Mouse (Mus musculus): ENCODE measurements around the gene Mcm3ap. TPM values are rescaled to one million over a fixed set of nuclear protein-coding genes. Genes with fewer than 3 reads are reported as not detected.

Gene Mcm3ap
- polyA plus RNA-seq (2015; fragmentation: Nextera tagmentation; extraction: Ambion mirVana) = 50.9 and 52.1 TPM in 2 replicates

GRCm38 (mm10) chr10:76468203-76469162 is at the start of gene Mcm3ap, which contains the start of gene Ybey:
Mcm3ap (plus strand) TSS chr10:76468927.
Ybey (minus strand) TSS chr10:76469114.
- H3K4me3 ChIP-seq (replicated peaks) = peak within 1 kb of the TSS; percentile 64
- peak; percentile 96 for ATAC-seq (replicated peaks; ENCODE audit: low FRiP score)
- H3K4me2 ChIP-seq = peak within 1 kb of the TSS; percentile 67
- H3K36me3 ChIP-seq = peaks cover 38% of the 10 kb centered on the region
- peak within 1 kb of the TSS; percentile 87 for H3K27ac ChIP-seq
- WGBS = 1% methylated on average over 55 of the region's 55 CpGs
- 0 out of 2 replicates have a peak, but pooled peaks cover 2% of the 10 kb centered on the region for H3K4me1 ChIP-seq
- no peaks in the 10 kb centered on the region for H3K27me3 ChIP-seq
- H3K9ac ChIP-seq = peak within 1 kb of the TSS; percentile 88
- no peaks in the 10 kb centered on the region for H3K9me3 ChIP-seq (replicated peaks)

DNA sequence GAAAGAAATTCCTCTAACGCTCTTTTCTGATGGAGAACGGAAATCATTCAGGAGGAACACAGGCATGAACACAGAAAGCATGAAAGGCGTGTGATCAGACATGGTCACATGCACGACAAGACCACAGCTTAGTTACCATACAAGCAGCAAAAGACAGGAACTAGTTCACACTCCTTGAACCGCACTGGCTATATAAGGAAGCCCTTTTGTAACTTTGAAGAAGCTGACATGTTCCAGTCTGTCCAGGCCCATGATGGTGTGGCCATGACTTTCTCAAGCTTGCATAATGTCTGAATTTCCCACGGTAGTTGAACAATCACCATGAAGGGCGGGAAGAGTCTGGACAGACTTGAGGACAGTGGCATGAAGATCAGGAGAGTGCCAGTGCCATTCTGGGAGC is 43.1 kb upstream of the Mcm3ap start:
- Histone ChIP-seq H3K9ac (no peak overlapping the region), H3K4me1 (no peaks in the 10 kb centered on the region), H3K36me3 (peaks cover 99% of the 10 kb centered on the region), H3K27me3 (no peaks in the 10 kb centered on the region), H3K9me3 (replicated peaks) (no peaks in the 10 kb centered on the region), H3K27ac (no peak overlapping the region), H3K4me3 (replicated peaks) (no peak overlapping the region), H3K4me2 (no peak overlapping the region)
- 98% methylated on average over 7 of the region's 7 CpGs for WGBS
- no peak for ATAC-seq (replicated peaks; ENCODE audit: low FRiP score)

GRCm38 (mm10) chr10:76433925-76434324 is 34.8 kb upstream of the Mcm3ap start:
- H3K4me2 ChIP-seq = no peak overlapping the region
- ATAC-seq (replicated peaks; ENCODE audit: low FRiP score) = no peak
- no peaks in the 10 kb centered on the region for H3K9me3 ChIP-seq (replicated peaks)
- H3K36me3 ChIP-seq = peaks cover 100% of the 10 kb centered on the region
- H3K27ac ChIP-seq = no peak overlapping the region
- no peak overlapping the region for H3K4me3 ChIP-seq (replicated peaks)
- 93% methylated on average over 11 of the region's 11 CpGs for WGBS
- H3K27me3 ChIP-seq = no peaks in the 10 kb centered on the region
- H3K9ac ChIP-seq = no peak overlapping the region
- no peaks in the 10 kb centered on the region for H3K4me1 ChIP-seq

DNA sequence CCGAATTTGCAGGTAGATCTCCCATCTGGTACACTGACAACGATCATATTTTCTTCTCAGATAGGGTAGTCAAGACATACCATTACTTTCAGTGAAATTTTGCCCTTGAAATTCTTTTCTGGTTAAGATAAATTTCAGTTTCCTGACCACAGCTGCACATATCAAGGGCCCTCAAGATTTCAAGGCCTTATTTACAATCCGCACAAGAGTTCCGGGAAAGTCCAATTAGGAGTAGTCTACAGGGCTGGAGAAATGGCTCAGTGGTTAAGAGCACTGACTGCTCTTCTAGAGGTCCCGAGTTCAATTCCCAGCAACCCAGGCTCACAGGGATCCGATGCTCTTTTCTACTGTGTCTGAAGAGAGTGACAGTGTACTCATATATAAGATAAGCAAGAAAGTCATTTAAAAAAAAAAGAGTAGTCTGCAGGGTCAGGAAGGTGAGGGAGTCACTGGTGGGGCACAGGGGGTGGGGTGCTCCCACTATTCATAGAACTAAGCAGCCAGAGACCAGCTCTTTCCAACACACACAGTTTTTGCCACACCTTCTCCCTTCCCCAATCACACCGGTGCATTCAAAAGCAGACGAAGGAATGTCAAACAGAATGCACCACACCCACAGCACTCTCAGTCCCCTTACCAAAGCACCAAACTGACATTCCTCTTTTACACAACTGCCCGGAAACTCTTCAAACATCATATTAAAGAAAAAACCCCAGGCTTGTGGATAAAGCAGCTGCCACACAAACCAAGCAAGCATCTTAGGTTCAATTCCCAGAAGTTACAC is 29.4 kb upstream of the Mcm3ap start:
- Histone ChIP-seq H3K4me3 (replicated peaks) (no peak overlapping the region), H3K4me1 (peaks cover 18% of the 10 kb centered on the region), H3K4me2 (no peak overlapping the region), H3K27ac (no peak overlapping the region), H3K9me3 (replicated peaks) (no peaks in the 10 kb centered on the region), H3K27me3 (no peaks in the 10 kb centered on the region), H3K9ac (no peak overlapping the region), H3K36me3 (peaks cover 61% of the 10 kb centered on the region)
- 94% methylated on average over 9 of the region's 9 CpGs for WGBS
- no peak for ATAC-seq (replicated peaks; ENCODE audit: low FRiP score)

- H3K9ac ChIP-seq = no peak within 1 kb of the TSS
- peaks cover 18% of the 10 kb centered on the region for H3K4me1 ChIP-seq
- H3K36me3 ChIP-seq = peaks cover 51% of the 10 kb centered on the region
- WGBS = 94% methylated on average over 17 of the region's 17 CpGs
- no peaks in the 10 kb centered on the region for H3K27me3 ChIP-seq
- no peak within 1 kb of the TSS for H3K27ac ChIP-seq
- H3K9me3 ChIP-seq (replicated peaks) = no peaks in the 10 kb centered on the region
- no peak for ATAC-seq (replicated peaks; ENCODE audit: low FRiP score)
- peak within 1 kb of the TSS; percentile 85 for H3K4me2 ChIP-seq
- H3K4me3 ChIP-seq (replicated peaks) = no peak within 1 kb of the TSS
Observed at GRCm38 (mm10) chr10:76440281-76440680, 28.4 kb upstream of the Mcm3ap start, which contains the start of gene AC141477.1. AC141477.1 (minus strand) TSS chr10:76440444.

DNA sequence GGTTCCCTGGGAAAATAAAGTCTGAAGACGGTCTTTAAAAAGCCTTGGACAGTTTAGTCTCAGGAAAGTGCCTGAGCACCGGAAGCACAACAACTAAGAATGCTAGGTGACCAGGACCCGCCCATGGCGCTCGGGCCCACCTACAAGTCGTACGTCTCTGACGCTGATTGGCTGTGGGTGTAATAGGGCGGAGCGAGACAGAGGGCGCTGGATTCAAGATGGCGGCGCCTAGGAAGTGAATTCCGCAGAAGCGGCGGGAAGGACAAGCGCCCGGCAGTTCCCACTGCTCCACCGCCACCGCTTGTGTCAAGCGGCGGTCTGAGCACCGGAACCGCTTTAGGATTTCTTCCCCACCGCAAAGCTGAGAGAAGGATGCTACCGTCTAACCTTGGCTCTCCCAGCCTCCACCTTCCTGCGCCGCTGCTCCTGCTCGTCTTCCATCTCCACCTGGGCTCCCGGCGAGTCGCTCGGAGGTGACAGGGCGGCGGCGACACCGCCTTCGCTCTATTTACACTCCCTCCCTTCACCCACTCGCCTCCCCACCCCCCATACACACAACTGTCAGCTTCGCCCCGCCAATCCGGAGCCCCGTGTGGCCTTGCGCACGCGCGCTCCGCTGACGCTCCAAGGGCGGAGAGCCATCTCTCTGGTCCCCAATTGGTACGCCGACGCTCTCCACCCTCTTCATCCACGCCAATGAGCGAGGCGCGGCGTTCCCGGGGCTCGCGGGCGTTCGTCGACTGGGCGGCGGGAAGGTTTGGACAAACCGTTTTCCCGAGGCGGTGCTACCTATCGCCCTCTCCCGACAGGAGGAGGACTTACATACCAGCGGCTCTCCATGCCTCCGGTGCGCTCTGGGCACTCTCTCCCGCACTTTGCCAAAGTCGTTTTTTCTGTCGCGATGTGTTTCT is 26.3 kb upstream of the Mcm3ap start, which contains the start of gene Pcnt:
TSS of gene Pcnt (minus strand) at position 609 of the 911 bp plus-strand sequence.
- peak; percentile 99 for ATAC-seq (replicated peaks; ENCODE audit: low FRiP score)
- H3K4me1 ChIP-seq = peaks cover 18% of the 10 kb centered on the region
- peak within 1 kb of the TSS; percentile 78 for H3K9ac ChIP-seq
- peak within 1 kb of the TSS; percentile 99 for H3K27ac ChIP-seq
- H3K36me3 ChIP-seq = peaks cover 29% of the 10 kb centered on the region
- under 1% methylated on average over 78 of the region's 78 CpGs for WGBS
- H3K4me3 ChIP-seq (replicated peaks) = peak within 1 kb of the TSS; percentile 96
- H3K27me3 ChIP-seq = no peaks in the 10 kb centered on the region
- peak within 1 kb of the TSS; percentile 85 for H3K4me2 ChIP-seq
- no peaks in the 10 kb centered on the region for H3K9me3 ChIP-seq (replicated peaks)

DNA sequence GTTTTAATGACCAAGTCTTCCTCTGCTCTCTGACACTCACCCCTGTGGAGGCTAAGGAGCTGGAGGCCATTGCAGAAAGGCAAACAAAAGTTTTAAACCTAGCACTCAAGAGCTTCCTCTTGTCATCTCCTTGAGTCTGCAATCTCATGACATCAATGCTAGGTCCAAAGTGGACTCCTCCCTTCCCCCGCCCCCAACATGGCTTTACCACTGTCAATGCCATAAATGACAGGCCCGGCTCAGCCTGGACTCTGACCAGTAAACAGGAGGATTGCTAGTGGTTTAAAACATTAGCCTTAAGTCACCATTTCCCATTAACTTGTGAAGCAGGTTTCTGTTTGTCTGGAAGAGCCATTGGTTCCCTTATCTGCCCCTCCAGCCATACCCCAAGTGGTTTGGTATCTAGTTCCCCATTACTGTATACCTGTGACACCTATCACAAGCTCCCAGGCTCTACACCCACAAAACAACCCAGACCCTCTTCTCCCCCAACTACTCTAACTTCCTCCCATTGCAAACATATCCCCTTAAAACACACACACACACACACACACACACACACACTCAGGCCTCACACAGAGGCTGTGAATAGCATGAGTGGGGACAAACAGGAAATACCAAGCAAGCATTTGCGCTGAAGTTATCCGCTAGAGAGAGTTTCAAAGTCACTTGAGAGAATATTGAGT is 22.6 kb upstream of the Mcm3ap start:
- Histone ChIP-seq H3K36me3 (no peaks in the 10 kb centered on the region), H3K27me3 (no peaks in the 10 kb centered on the region), H3K9ac (no peak overlapping the region), H3K27ac (no peak overlapping the region), H3K4me2 (no peak overlapping the region), H3K4me1 (peaks cover 17% of the 10 kb centered on the region), H3K4me3 (replicated peaks) (no peak overlapping the region), H3K9me3 (replicated peaks) (no peaks in the 10 kb centered on the region)
- 71% methylated on average over 4 of the region's 4 CpGs for WGBS
- no peak for ATAC-seq (replicated peaks; ENCODE audit: low FRiP score)

DNA sequence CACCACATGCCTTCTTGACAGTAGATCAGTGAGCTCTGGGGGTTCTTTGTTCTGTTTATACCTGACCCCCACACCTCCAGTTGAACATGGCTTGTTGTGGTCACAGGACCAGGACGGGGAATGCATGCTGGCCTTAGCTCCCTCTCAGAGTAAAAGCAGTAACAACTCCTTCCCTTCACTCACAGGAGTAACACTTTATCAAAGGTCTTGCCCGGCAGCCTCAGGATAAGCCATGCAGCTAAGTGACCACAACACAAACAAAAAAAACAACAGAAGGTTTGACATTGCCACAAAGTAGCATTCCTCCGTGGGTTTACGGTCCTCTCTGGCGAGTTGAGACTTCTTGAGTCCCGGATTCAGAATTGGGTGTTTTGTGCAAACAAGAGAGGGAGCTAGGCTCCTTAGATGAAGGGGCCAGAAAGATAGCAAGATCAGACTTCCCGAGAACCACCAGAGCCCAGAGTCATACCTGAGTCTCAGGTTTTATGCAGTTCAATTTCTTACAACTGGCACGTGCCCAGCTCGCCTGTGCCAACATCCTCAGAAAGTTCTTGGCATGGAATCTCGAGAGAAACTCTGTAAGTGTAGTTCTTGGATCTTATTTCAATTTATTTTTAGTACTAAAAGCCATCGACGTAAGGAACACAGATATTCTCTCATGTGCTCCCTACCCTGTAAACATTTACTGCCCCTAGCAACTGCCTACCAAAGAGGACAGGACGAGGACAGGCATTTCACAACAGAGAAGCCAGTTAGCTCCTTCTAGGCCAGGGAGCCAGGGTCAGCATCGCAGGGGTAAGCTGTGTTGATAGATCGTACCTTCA is 21.1 kb upstream of the Mcm3ap start:
- no peaks in the 10 kb centered on the region for H3K36me3 ChIP-seq
- no peak for ATAC-seq (replicated peaks; ENCODE audit: low FRiP score)
- H3K4me2 ChIP-seq = no peak overlapping the region
- H3K4me3 ChIP-seq (replicated peaks) = no peak overlapping the region
- WGBS = 81% methylated on average over 15 of the region's 15 CpGs
- no peak overlapping the region for H3K27ac ChIP-seq
- H3K9me3 ChIP-seq (replicated peaks) = no peaks in the 10 kb centered on the region
- peaks cover 8% of the 10 kb centered on the region for H3K4me1 ChIP-seq
- no peak overlapping the region for H3K9ac ChIP-seq
- H3K27me3 ChIP-seq = no peaks in the 10 kb centered on the region

GRCm38 (mm10) chr10:76448851-76449250 is 19.9 kb upstream of the Mcm3ap start, which contains the start of gene 2610028H24Rik:
2610028H24Rik (plus strand) TSS chr10:76449081.
- ATAC-seq (replicated peaks; ENCODE audit: low FRiP score) = no peak
- H3K4me3 ChIP-seq (replicated peaks) = no peak within 1 kb of the TSS
- H3K27ac ChIP-seq = no peak within 1 kb of the TSS
- no peak within 1 kb of the TSS for H3K9ac ChIP-seq
- no peaks in the 10 kb centered on the region for H3K4me1 ChIP-seq
- no peaks in the 10 kb centered on the region for H3K9me3 ChIP-seq (replicated peaks)
- no peaks in the 10 kb centered on the region for H3K36me3 ChIP-seq
- no peak within 1 kb of the TSS for H3K4me2 ChIP-seq
- no peaks in the 10 kb centered on the region for H3K27me3 ChIP-seq
- 63% methylated on average over 5 of the region's 5 CpGs for WGBS

- 65% methylated on average over 5 of the region's 5 CpGs for WGBS
Observed at GRCm38 (mm10) chr10:76455289-76455688, 13.4 kb upstream of the Mcm3ap start.

More at GRCm38 (mm10) chr10:76455289-76455688, 13.4 kb upstream of the Mcm3ap start:
- Histone ChIP-seq H3K4me2 (no peak overlapping the region), H3K27ac (no peak overlapping the region), H3K9me3 (replicated peaks) (peaks cover 10% of the 10 kb centered on the region), H3K36me3 (no peaks in the 10 kb centered on the region), H3K9ac (no peak overlapping the region), H3K4me3 (replicated peaks) (no peak overlapping the region), H3K27me3 (no peaks in the 10 kb centered on the region), H3K4me1 (no peaks in the 10 kb centered on the region)
- ATAC-seq (replicated peaks; ENCODE audit: low FRiP score) = no peak
